ENCODE assay signal across 9 mouse cellular contexts in genomic region chr14:119139381-119139950, GRCm38 (mm10). TPM values are rescaled to one million over a fixed set of nuclear protein-coding genes. Genes with fewer than 3 reads are reported as not detected.
DNase-seq lines count a peak whose midpoint lies in the region; ATAC-seq lines count a peak whose summit lies in the region.
"Had no signal": no experiment of that assay in that cellular context is flagged by ENCODE, and none has a peak within 500 bp of the region (broad histone marks: within the 10 kb centered on the region; RNA-seq: fewer than 3 reads in every experiment).

No protein-coding gene starts in this region.

- no peak for DNase-seq in heart, embryonic 10.5 days (ENCODE audit: low spot score)
- DNase-seq in heart, postnatal 10 days = no peak
- DNase-seq in lung, postnatal 36 days = no peak
- no peak for DNase-seq in frontal cortex, postnatal 10 days (ENCODE audit: low spot score in 2 of 2)
- DNase-seq in urinary bladder, adult 2 months (ENCODE audit: low spot score) = no peak

- no peak for ATAC-seq in lung, embryonic 16.5 days (ENCODE audit: low read depth)
- ATAC-seq in hindbrain, embryonic 13.5 days (ENCODE audit: low FRiP score) = no peak
- ATAC-seq in neural tube, embryonic 15.5 days (ENCODE audit: low FRiP score) = no peak

- peak overlapping the region; percentile 78 for H3K9ac ChIP-seq in lung, embryonic 16.5 days (ENCODE audit: low read length)
- H3K9ac ChIP-seq in hindbrain, embryonic 13.5 days = peak overlapping the region; percentile 80; the same call in 1 of the 2 replicates
- H3K9ac ChIP-seq in neural tube, embryonic 15.5 days (replicated peaks) = peak overlapping the region; percentile 57

- no peaks in the 10 kb centered on the region for H3K36me3 ChIP-seq in heart, embryonic 10.5 days
- H3K36me3 ChIP-seq in lung, embryonic 16.5 days (ENCODE audit: control insufficient read depth, insufficient read depth, low read length) = no peaks in the 10 kb centered on the region
- H3K36me3 ChIP-seq in hindbrain, embryonic 13.5 days = no peaks in the 10 kb centered on the region
- H3K36me3 ChIP-seq in neural tube, embryonic 15.5 days = no peaks in the 10 kb centered on the region

- H3K27me3 ChIP-seq in heart, embryonic 10.5 days (ENCODE audit: insufficient read depth, poor library complexity, severe bottlenecking) = peaks cover 60% of the 10 kb centered on the region
- peaks cover 26% of the 10 kb centered on the region for H3K27me3 ChIP-seq in lung, embryonic 16.5 days (ENCODE audit: control insufficient read depth, insufficient read depth, low read depth, low read length)
- peaks cover 66% of the 10 kb centered on the region for H3K27me3 ChIP-seq in hindbrain, embryonic 13.5 days
- peaks cover 21% of the 10 kb centered on the region for H3K27me3 ChIP-seq in neural tube, embryonic 15.5 days (replicated peaks)

- intact Hi-C loops in heart, postnatal 10 days (cut with DNase I) = no loop called here

- H3K27ac ChIP-seq in heart, embryonic 10.5 days = no peak overlapping the region
- no peak overlapping the region for H3K27ac ChIP-seq in lung, embryonic 16.5 days (ENCODE audit: low read length)
- H3K27ac ChIP-seq in hindbrain, embryonic 13.5 days = no peak overlapping the region
- no peak overlapping the region for H3K27ac ChIP-seq in neural tube, embryonic 15.5 days (replicated peaks)

- no peaks in the 10 kb centered on the region for H3K9me3 ChIP-seq in heart, embryonic 10.5 days
- H3K9me3 ChIP-seq in lung, embryonic 16.5 days (ENCODE audit: control insufficient read depth, low read length) = no peaks in the 10 kb centered on the region
- no peaks in the 10 kb centered on the region for H3K9me3 ChIP-seq in hindbrain, embryonic 13.5 days
- no peaks in the 10 kb centered on the region for H3K9me3 ChIP-seq in neural tube, embryonic 15.5 days (replicated peaks)

- H3K4me2 ChIP-seq in lung, embryonic 16.5 days (ENCODE audit: low read depth, low read length) = peak overlapping the region; percentile 97
- peak overlapping the region; percentile 99 for H3K4me2 ChIP-seq in hindbrain, embryonic 13.5 days
- H3K4me2 ChIP-seq in neural tube, embryonic 15.5 days = peak overlapping the region; percentile 94

- peak overlapping the region; percentile 79 for H3K4me3 ChIP-seq in heart, embryonic 10.5 days
- H3K4me3 ChIP-seq in lung, embryonic 16.5 days (ENCODE audit: low read length) = peak overlapping the region; percentile 75
- peak overlapping the region; percentile 76 for H3K4me3 ChIP-seq in hindbrain, embryonic 13.5 days
- peak overlapping the region; percentile 74 for H3K4me3 ChIP-seq in neural tube, embryonic 15.5 days (replicated peaks)

- 40% methylated on average over 9 of the region's 9 CpGs for WGBS in heart, embryonic 10.5 days
- WGBS in lung, embryonic 16.5 days = 29% methylated on average over 9 of the region's 9 CpGs
- WGBS in hindbrain, embryonic 13.5 days = 37% methylated on average over 9 of the region's 9 CpGs
- WGBS in neural tube, embryonic 15.5 days = 30% methylated on average over 9 of the region's 9 CpGs

- H3K4me1 ChIP-seq in heart, embryonic 10.5 days = peaks cover 16% of the 10 kb centered on the region
- H3K4me1 ChIP-seq in lung, embryonic 16.5 days (replicated peaks; ENCODE audit: control insufficient read depth, insufficient read depth, low read length) = peaks cover 4% of the 10 kb centered on the region; the same call in 1 of the 2 replicates
- H3K4me1 ChIP-seq in hindbrain, embryonic 13.5 days (replicated peaks) = peaks cover 19% of the 10 kb centered on the region
- H3K4me1 ChIP-seq in neural tube, embryonic 15.5 days = peaks cover 20% of the 10 kb centered on the region

RNA-seq across cellular contexts. Expression of gene Hs6st3, which starts 1.3 kb away (rescaled TPM):
- 0.18 TPM in 1 of 2 replicates, not detected in the other for polyA plus RNA-seq in heart, embryonic 10.5 days (2016; fragmentation: Nextera tagmentation; extraction: Ambion mirVana)
- total RNA-seq in heart, postnatal 10 days (2021) = under 1 TPM in 1 of 2 experiments, not detected in 1; 0.19 TPM
- polyA plus RNA-seq in lung, embryonic 16.5 days (2015; fragmentation: Nextera tagmentation; extraction: Ambion mirVana) = 0.43 and 0.52 TPM in 2 replicates
- 1.2 and 1.9 TPM in 2 replicates for polyA plus RNA-seq in hindbrain, embryonic 13.5 days (2015; fragmentation: Nextera tagmentation; extraction: Ambion mirVana)
- 2.0 and 2.1 TPM in 2 replicates for polyA plus RNA-seq in neural tube, embryonic 15.5 days (2015; fragmentation: Nextera tagmentation; extraction: Ambion mirVana)
- polyA plus RNA-seq in urinary bladder, adult 2 months (2012; rRNA removed) = 0.04 and 0.07 TPM in 2 replicates
- polyA plus RNA-seq: C2C12 had no signal

RNA-seq across cellular contexts. Expression of gene Uggt2, which starts 40.2 kb away (rescaled TPM):
- polyA plus RNA-seq in heart, embryonic 10.5 days (2016; fragmentation: Nextera tagmentation; extraction: Ambion mirVana) = 11.2 and 11.6 TPM in 2 replicates
- total RNA-seq in heart, postnatal 10 days (2021) = 1 to 10 TPM; 6.5 to 7.5 TPM
- polyA plus RNA-seq in lung, embryonic 16.5 days (2015; fragmentation: Nextera tagmentation; extraction: Ambion mirVana) = 15.7 and 16.7 TPM in 2 replicates
- 18.5 and 22.2 TPM in 2 replicates for polyA plus RNA-seq in hindbrain, embryonic 13.5 days (2015; fragmentation: Nextera tagmentation; extraction: Ambion mirVana)
- 15.1 and 19.8 TPM in 2 replicates for polyA plus RNA-seq in neural tube, embryonic 15.5 days (2015; fragmentation: Nextera tagmentation; extraction: Ambion mirVana)
- polyA plus RNA-seq in urinary bladder, adult 2 months (2012; rRNA removed) = 10.7 and 12.9 TPM in 2 replicates
